In the genomic region with DNA sequence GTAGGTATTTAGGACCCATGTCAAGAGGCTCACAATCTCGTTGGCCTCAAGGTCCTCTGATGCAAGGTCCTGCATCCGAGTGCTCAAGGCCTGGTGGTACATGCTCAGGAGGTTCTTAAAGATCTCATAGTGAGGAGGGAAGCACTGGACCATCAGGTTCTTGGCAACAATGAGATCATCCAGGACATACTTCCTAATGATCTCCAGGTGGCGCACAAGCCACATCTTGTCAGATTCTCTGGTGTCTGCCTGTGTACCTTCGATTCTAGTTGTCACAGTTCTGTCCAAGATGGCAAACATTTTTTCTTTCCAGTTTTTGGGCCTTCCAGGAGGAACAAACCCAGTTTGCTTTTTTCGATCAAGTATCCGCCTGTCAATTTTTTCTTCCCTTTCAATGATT, we compare ENCODE assay signal across 8 mouse cellular contexts. TPM values are rescaled to one million over a fixed set of nuclear protein-coding genes. Genes with fewer than 3 reads are reported as not detected.
A peak's percentile ranks its signal among the peaks of the same experiment; 100 is the strongest.
DNase-seq lines count a peak whose midpoint lies in the region; ATAC-seq and TF ChIP-seq lines count a peak whose summit lies in the region.

No protein-coding gene starts in this region.

- no peak overlapping the region for H3K9ac ChIP-seq in midbrain, embryonic 15.5 days

- no peak for TF ChIP-seq POLR2A in cerebellum, adult 2 months (IDR thresholded peaks at IDR 0.05; ENCODE audit: borderline replicate concordance, insufficient read depth, low read length)

- intact Hi-C loops in left cerebral cortex, adult 2 months (cut with DNase I): loop anchor here (5.0 kb wide), 1 partner anchor 110 kb away; no protein-coding TSS in a partner anchor

- H3K9me3 ChIP-seq in midbrain, embryonic 15.5 days: no peaks in the 10 kb centered on the region

- peak; percentile 79 for ATAC-seq in megakaryocyte, adult 5-6 weeks (ENCODE audit: poor library complexity, severe bottlenecking)
- no peak for ATAC-seq in midbrain, embryonic 15.5 days (replicated peaks)

- peaks cover 46% of the 10 kb centered on the region for H3K36me3 ChIP-seq in midbrain, embryonic 15.5 days (replicated peaks)

- WGBS in cerebellum, adult 2 months: 77% methylated on average over 6 of the region's 6 CpGs
- WGBS in midbrain, embryonic 15.5 days: 86% methylated on average over 6 of the region's 6 CpGs

- peak; percentile 31; the same call in 1 of the 2 replicates for TF ChIP-seq CTCF in cerebellum, adult 2 months (IDR thresholded peaks at IDR 0.05; ENCODE audit: borderline replicate concordance, insufficient read depth, low read depth, low read length)
- peak; percentile 49 for TF ChIP-seq CTCF in left cerebral cortex, adult 2 months (IDR thresholded peaks at IDR 0.05)

- no peak overlapping the region for H3K4me3 ChIP-seq in cerebellum, adult 2 months (replicated peaks; ENCODE audit: insufficient read depth, low read depth, low read length)
- no peak overlapping the region for H3K4me3 ChIP-seq in left cerebral cortex, adult 2 months
- H3K4me3 ChIP-seq in midbrain, embryonic 15.5 days: no peak overlapping the region

- H3K4me1 ChIP-seq in cerebellum, adult 2 months (ENCODE audit: control insufficient read depth, insufficient read depth, low read length): no peaks in the 10 kb centered on the region
- no peaks in the 10 kb centered on the region for H3K4me1 ChIP-seq in midbrain, embryonic 15.5 days

- no peak overlapping the region for H3K4me2 ChIP-seq in midbrain, embryonic 15.5 days

- H3K27ac ChIP-seq in cerebellum, adult 2 months (ENCODE audit: insufficient read depth, low read length): no peak overlapping the region
- H3K27ac ChIP-seq in left cerebral cortex, adult 2 months: no peak overlapping the region
- H3K27ac ChIP-seq in midbrain, embryonic 15.5 days: no peak overlapping the region

- H3K27me3 ChIP-seq in cerebellum, adult 2 months (ENCODE audit: control insufficient read depth, insufficient read depth, low read length): no peaks in the 10 kb centered on the region
- no peaks in the 10 kb centered on the region for H3K27me3 ChIP-seq in midbrain, embryonic 15.5 days (replicated peaks)

- DNase-seq in cerebellum, adult 2 months: peak in 1 of 2 experiments; percentile 18
- DNase-seq in cerebellum, adult 9-11 months: no peak
- DNase-seq in left cerebral cortex, adult 2 months (ENCODE audit: extremely low spot score in 1 of 2, low spot score in 2 of 2): no peak
- no peak for DNase-seq in left cerebral cortex, adult 11 months (ENCODE audit: low spot score)
- peak; percentile 71 for DNase-seq in ZHBTc4 (ENCODE audit: low read depth, low spot score)
- DNase-seq in frontal cortex, postnatal 14 days (ENCODE audit: low spot score in 2 of 2): no peak

RNA-seq across cellular contexts. Expression of gene Exoc3, which starts 15.9 kb away (rescaled TPM):
- 58.6 and 61.7 TPM in 2 replicates for polyA plus RNA-seq in cerebellum, adult 2 months (2012; rRNA removed)
- total RNA-seq in left cerebral cortex, adult 2 months (2021): 10 to 100 TPM; 67.1 to 69.6 TPM
- total RNA-seq in megakaryocyte, adult 5-6 weeks (2015): 29.4 and 36.1 TPM in 2 replicates
- total RNA-seq in megakaryocyte, adult 5-6 weeks (2017): 51.0 and 52.6 TPM in 2 replicates
- polyA plus RNA-seq in midbrain, embryonic 15.5 days (2015; fragmentation: Nextera tagmentation; extraction: Ambion mirVana): 128 and 145 TPM in 2 replicates
